Mouse (Mus musculus): ENCODE data around the gene Scube1.

Gene Scube1

DNA sequence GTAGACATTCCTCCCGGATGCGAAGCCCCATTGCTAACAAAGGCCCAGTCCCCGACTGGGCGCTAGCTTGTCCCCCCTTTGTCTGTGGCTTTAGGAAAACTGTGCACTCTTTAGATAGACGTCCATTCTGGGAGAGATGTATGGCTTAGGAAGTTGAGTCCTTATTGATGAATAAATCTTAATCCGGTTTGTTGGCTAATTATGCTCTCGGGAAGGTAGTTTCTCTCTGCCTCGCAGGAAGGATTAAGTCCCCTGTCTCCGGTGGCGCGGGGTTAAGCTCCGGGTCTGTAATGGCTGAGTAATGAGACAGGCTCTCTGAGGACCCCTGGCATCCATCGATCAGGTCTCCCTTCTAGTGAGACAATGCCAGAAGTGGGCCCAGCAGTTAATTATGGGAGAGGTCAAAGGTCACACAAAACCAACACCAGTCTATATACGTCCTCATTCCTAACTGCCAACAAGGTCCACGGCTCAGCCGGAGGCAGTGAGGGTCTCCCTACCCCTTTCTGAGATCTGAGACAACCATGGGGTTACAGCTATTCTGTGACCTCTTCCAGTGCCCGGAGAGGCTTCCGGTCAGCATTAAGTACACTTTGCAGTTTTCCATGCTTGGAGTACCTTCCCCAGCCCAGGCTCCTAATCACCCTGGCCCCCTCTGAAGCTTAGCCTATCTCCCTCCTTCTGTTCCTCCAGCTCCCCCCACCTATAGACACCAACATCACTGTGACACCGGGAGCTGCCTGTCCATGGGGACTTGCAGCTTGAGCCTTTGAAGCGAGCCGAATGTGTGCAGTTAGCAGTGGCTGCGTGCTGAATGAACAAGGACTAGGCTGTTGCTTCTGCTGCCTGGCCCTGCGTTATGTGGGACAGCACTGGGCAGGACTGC lies 14.7 kb downstream of the Scube1 start:
- DNase-seq (ENCODE audit: low read depth, low spot score): no peak

DNA sequence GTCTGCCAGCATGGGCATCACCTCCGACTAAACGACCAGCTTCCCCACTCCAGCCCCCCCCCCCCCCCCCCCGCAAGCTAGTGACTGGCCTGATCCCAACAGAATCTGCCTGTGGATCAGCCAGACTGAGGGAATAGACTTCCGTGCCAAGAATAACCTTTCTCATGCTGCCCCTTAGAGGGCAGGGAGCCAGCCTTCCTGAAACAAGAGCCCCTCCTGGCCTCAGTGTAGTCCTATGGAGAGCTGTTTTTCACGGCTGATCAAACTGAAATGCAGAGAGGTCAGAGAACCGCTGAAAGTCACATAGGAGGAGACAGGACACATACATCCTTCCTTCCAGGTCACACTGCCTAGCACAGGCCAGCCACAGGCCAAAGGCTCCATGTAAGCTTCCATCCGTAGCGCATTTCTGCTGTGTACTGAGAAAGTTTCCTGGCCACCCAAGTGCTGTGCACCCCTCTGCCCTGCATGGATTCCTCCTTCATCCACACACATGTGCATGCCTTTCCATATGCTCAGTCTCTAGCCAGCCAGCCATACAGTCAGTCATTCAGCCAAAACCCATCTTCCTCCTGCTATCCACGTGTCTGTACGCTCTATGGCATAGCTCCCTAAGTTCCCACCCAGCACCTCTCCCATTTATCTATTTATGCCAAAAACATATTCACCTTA lies 18.2 kb downstream of the Scube1 start:
- DNase-seq (ENCODE audit: low read depth, low spot score): no peak

DNA sequence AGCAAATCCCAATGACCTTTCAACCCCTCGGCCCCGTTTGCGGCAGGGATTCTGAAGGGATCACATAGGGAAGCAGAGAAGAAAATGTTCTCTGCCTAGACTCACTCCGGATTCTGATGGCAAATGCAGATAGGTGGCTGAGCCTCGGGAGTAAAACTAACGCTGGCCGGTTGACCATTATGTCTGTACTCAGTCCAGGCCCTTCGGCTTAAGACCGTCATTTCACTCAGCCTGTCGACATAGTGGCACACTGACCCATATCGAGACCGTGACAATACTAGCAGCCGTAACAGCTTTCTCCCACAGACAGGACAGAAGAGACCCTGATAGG lies 24.3 kb downstream of the Scube1 start:
- DNase-seq (ENCODE audit: low read depth, low spot score): no peak

DNA sequence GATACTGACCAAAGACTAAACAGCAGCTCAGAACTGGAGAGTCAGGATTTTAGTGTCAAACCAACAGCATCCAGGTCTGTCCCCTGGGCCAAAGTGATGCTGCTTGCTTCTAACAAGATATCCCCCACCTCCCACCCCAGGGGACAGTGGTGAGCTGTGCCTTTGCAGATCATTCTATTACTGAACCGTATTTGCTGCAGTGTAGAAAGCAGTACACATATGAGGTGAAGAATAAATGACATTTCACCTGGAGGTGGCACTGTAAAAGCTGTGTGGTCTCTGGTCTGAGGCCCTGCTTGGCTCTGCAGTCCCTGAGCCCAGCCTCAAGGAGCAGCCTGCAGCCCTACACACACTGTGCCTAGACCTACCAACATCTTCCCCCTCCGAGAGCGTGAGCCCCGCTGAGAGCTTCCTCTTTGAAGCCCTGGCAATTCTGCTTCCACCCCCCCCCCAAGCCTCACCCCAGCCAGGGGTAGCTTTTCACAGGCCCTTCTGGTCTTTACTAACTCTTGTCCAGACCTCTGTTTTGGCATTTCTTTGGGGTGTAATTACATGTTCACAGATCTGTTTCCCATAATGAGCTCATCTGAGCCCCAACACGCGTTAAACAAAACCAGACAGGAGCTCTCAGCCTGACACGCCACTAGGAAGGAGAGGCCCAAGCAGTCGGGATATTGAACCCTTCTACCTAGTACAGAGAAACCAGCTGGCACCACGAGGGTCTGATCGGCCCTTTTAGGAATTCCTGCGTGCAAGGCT lies 24.8 kb downstream of the Scube1 start:
- DNase-seq (ENCODE audit: low read depth, low spot score): no peak

DNA sequence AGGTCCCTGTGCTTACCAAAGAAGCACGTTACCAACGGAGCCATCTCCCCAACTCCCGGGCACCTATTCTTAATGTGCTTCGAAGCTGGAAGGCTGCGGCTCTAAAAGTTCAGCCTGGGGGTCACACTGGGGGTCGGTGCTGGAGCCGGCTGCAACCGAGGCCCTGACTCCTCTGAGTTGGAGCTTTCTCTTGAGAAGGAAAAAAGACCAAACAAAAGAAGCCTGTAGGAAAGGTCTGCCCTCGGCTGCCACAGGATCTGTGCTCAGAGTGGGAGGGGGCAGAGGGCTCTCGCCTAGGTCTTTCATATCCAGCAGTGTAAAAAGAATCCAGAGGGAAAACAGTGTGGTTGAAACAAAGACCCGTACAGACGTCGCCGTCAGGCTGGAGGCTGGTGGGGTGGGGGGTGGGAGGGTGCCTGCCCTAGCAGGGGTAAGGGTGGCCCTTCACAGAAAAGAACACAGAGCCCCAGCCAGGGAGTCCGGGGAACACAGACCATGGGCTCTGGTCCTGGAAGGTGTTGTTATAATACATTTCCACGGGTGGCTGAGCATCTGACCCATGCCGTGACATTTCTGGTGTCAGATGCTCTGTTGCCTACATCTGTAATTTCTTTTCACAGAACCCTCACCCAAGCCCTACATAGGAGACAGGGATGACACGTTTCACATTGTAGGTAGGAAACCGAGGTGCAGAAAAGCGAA lies 25.5 kb downstream of the Scube1 start:
- DNase-seq (ENCODE audit: low read depth, low spot score): no peak

DNA sequence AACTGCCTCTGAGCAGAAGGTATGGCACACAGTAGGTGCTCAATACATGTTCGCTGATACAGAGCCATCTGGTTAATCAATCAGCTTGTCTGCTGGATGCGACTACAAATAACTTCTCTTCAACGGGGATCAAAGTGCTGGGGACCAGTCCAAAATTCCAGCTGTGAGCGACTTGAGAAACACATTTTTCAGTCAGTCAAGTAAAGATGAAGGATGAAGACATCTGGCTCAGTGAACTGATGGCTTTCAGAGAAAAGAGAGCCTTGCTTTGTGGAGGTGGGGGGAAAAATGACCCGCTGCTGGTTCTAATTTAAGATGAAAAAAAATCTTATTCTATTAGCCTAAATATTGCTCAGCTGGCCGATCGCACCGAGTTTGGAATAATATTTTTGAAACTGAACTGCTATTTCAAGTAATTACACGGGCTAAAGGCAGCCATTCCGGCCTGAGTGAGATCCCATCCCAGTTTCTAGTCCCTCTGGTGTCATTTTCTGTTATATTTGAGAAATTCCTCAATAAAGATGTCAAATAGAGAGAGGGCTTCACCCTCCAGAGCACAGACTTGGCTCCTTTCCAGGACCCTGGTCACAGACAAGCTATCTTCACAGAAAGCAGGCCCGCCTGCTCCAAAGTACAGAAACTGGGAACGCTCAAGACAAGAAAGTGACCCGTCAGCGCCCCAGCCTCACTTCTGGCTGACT lies 28.0 kb downstream of the Scube1 start:
- no peak for DNase-seq (ENCODE audit: low read depth, low spot score)

DNA sequence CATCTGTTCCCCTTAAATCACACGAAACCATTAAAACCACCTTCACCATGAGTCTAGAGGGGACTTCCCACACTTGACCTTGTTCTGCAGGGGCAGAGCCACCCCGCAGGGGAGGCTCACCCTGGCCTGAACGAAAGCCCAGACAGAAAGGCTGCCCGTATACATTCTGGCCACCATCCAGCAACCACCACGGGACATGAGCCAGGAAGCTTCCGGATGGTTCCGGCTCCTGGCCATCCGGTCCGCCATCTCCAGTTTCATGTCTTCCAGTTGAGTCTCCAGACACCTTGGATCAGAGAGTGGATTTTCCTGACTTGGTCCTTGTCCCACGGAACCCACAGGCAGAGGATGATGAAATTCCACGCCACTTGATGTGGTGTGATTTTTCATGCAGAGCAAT lies 29.7 kb downstream of the Scube1 start:
- DNase-seq (ENCODE audit: low read depth, low spot score): no peak

DNA sequence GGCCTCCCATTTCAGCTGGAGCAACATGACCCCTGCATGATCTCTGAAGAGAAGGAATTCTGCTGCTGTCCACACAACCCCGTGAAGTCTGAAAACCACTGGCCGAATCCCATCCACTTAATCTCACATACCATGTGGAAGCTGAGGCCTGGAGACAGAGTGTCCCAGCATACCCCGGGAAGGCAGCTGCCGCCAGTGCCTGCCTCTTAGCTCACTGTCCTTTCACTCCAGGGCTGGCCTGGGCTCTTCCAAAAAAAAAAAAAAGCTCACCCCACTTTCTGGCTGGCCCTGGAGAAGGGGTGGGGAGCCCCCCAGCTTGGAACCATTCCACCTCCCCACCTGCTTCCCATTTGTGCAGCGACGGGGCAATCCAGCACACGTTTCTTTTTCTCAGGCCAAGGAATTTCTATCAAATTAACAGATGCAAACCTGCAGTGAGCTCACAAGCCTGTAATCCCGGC lies 32.9 kb downstream of the Scube1 start:
- DNase-seq (ENCODE audit: low read depth, low spot score): no peak

DNA sequence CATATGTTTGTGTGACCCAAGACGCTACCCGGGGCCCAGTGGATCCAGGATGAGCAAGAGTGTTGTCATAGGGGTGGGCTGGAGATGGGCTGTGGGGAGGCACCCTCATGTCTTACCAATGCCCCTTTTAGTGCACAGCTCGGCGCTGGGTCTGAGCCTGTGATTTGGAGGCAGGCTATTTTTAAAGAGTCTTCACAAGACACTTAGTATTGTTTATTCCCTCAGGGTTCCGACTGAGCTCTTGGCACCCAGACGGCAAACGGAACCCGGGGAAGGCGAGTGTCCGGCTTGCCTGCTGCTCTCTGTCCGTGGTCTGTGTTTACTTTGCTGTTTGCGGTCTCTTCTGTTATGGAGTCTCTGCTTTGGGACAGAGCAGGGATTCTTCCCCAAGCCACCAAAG lies 34.9 kb downstream of the Scube1 start:
- no peak for DNase-seq (ENCODE audit: low read depth, low spot score)

DNA sequence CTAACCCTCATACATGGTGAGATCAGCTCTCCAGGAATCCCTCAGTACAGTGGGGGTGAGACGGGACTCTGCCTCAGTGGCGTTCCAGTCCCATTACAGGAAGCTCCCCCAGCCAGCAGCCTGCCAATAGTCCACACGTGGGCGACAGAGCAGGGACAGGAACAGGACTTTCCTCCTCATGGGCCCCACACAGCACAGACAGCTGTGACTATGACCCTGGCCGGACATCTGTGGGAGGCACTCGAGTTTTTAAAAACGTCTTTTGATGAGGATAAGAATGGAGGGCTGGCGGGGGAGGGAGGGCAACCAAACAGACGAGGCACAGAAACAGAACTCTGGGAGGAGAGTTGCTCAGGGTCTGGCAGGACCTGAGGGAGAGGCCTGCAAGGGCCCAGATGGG lies 38.2 kb downstream of the Scube1 start:
- DNase-seq (ENCODE audit: low read depth, low spot score): no peak

DNA sequence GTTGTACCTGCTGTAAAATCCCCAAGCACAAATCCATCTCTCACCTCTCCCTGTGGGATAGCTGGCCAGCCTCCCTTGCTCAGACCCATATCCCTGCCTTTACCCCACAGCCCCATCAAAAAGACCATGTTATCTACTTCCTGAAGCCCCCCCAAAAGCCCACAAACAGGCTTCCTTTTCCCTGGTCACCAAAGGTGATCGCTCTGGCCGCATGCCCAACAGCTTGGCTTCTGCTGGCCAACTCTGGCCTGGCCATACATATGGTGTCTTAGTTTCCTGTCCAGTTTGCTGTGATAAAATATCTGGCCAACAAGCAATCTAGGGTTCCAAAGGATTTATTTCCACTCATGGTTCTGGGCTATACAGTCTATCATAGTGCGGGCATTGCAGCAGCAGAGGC lies 38.9 kb downstream of the Scube1 start:
- no peak for DNase-seq (ENCODE audit: low read depth, low spot score)

DNA sequence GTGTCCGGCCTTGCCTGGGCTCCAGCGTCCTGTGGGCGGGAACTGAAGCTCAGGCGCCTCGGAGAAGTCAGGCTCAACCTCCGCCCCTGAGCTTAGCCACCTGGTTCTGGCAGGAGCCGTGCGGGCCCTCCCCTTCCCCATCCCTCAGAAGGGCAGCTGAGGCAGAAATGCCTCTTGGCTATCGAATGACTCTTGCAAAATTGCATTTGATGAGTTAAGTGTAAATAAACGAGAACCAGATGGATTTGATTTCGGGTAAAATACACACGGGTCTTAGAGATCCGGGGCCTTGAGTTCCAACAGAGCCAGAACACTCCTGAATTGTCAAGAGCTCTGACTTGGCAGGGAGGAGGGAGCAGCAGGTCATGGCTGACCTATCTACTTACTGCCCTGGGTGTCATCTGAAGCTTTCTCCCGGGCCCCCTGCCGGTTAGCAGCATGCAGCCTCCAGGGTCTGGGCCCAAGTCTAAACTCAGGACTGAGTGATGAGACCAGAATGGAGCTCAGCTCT lies 41.7 kb downstream of the Scube1 start:
- DNase-seq (ENCODE audit: low read depth, low spot score): peak; percentile 27

DNA sequence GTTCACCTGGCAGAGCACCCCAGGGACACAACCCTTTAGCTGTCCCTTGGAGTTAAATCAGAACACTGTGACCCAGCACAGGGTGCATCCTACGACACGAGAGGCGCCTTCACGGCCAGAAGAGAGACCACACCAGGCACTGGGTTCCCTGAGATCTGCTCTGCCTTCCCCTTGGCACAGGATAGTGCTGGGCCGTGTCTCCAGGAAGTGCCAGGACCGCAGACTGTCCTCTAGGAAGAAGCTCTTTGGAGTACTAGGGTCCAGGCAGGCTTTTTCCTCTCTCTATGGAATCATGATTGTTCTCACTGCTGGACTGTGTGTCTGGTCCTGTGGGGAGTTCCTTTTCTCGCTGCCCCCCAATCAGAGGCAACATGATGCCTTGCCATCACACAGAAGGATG lies 44.5 kb downstream of the Scube1 start:
- DNase-seq (ENCODE audit: low read depth, low spot score): no peak

DNA sequence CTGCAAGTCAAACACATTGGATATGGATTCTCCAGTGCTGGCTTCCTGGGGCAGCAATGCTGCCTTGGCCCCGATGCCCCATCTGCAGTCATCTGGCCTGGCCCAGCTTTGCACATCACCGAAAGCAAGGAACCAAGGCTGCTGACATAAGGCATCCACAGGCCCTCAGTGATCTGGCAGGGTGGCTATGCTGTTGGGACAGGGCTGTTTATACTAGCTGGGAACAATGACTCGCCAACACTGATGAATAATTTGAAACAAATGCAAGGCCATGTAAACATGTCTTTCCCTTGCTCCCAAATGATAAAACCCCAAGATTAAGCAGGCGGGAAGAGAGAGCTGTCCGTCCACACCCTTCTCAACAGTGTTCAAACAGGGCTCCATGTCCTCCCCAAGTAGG lies 45.1 kb downstream of the Scube1 start:
- no peak for DNase-seq (ENCODE audit: low read depth, low spot score)

DNA sequence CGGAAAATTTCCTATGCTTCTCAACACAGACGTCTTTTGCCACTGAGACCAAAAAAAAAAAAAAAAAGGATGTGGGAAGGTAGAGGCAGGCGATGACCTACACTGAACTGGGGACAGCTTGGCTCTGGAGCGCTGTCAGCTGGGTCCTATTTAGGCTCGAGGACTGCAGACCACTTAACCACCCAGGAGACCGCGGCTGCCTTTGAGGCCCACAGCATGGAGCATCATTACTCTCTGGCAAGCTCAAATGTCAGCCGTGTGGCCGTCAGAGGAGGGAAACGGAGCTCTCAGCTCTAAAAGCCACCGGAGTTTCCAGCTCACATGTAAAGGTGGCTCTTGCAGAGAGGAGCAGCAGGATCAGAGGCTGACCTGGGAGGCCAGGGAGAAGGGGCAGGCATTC lies 46.2 kb downstream of the Scube1 start:
- DNase-seq (ENCODE audit: low read depth, low spot score): no peak

DNA sequence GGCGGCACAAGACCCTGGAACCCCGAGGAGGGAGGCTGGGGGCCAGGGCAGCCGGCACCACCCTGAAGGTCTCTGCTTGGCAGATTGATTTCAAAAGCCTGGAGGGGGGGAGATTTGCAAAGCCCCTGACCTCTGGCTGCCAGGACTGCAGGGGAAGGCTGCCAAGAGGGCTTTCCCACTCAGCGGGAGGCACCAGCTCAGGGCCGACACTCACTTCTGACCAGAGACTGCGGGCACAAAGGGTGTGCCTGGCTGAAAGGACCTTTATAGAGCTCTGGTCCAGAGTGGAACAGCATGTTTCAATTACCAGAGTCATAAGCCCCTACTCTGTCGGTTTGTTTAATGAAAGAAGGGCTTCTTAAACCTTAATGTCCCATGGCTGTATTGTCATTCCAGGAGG lies 46.7 kb downstream of the Scube1 start:
- DNase-seq (ENCODE audit: low read depth, low spot score): no peak

DNA sequence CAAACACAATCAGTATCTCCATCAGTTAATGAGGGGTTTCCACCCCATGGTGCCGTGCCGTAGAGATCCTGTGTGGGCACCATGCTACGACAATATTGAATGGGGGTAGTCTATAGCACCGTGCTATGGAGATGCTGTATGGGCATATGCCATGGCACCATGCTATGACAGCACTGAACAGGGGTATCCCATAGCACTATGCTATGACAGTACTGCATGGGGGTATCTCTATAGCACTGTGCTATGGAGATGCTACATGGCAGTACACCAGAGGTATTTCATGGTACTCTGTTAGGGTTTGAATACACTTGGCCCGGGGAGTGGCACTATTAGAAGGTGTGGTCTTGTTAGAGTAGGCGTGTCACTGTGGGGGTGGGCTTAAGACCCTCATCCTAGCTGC lies 47.7 kb downstream of the Scube1 start:
- no peak for DNase-seq (ENCODE audit: low read depth, low spot score)

DNA sequence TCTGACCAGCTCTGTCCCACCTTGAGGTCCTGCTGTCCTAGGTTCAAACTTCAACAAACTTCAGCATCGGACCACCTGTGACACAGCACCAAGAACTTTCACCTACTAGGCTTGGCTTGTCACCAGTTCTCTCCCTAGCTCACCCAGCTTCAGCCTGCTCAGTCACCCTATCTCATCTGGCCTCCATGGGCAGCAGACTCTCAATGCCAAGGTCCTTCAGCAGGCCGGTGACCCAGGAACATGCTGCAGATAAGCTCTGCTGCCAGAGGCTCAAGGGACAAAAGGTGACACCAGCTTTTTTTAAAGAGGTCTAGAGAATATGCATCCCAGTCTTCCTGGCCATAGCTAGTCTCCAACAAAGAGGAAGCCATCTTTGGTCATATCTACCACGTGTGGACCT lies 48.5 kb downstream of the Scube1 start:
- DNase-seq (ENCODE audit: low read depth, low spot score): no peak

DNA sequence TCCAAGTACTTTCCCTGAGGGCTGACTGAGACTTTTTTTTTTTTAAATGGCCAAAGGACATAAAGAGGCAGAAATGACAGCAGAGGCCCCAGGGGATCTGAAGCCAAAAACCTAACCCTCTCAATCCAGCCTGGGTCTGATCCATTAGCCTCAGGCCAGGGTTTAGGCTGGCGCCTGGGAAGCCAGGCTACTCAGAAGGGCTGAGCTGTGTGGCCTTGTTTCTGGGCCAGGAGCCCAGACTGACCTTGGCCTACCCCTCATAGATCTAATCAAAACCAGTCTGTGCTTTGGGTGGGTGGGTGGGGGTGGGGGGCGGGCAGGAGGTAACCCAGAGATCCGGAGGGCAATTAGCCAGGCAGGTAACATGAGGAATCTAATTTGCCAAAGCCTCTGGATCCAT lies 51.2 kb downstream of the Scube1 start:
- no peak for DNase-seq (ENCODE audit: low read depth, low spot score)

DNA sequence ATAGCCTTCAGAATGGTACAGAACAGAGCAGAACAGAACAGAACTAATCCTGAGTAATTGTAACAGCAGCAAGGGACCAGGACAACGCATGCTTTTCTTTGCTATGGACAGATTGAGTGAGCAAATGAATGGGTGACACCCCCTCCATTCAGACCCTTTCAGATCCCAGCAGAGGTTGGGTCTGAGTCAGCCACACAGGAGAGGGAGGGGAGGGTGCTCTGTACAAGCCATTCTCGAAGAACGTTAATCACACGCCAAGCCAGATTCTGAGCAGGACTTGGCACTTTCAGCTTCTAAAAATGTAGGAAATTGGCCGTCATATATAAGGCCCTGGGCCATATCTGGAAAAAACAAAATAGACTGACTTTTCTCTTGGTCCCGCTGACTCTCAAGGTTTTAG lies 57.3 kb downstream of the Scube1 start:
- no peak for DNase-seq (ENCODE audit: low read depth, low spot score)

DNA sequence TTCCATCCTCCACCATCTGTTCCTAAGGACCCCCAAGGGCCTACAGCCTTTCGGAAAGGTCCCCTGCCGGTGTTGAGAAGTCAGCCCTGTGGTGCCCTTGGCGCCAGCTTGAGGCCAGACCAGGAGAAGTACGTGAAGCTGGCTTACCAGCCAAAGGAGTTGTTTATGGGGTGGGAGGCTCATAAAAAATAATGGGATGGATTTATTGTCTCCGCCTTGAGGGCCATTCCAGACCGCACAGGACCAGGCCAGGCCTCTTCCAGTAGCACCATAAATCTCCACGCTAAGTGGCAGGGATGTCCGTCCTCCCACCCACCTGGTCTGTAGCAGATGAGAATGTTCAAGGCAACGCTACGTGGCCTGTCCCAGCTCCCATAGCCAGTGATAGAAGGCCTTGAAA lies 58.4 kb downstream of the Scube1 start:
- DNase-seq (ENCODE audit: low read depth, low spot score): no peak
